Mouse (Mus musculus): ENCODE measurements around the gene Fads2.

The Fads2 gene

GRCm38 (mm10) chr19:10059911-10060567 is 41.5 kb downstream of the Fads2 start:
- DNase-seq: no peak

GRCm38 (mm10) chr19:10058876-10059427 is 42.6 kb downstream of the Fads2 start:
- DNase-seq: no peak

- no peak for DNase-seq
Observed at GRCm38 (mm10) chr19:10058352-10058825, 43.2 kb downstream of the Fads2 start.

GRCm38 (mm10) chr19:10057486-10058351 is 43.8 kb downstream of the Fads2 start:
- no peak for DNase-seq

- DNase-seq: no peak
Observed at GRCm38 (mm10) chr19:10056686-10057085, 44.9 kb downstream of the Fads2 start.

GRCm38 (mm10) chr19:10055783-10056660 is 45.5 kb downstream of the Fads2 start:
- no peak for DNase-seq

- no peak for DNase-seq
Observed at GRCm38 (mm10) chr19:10055261-10055660, 46.3 kb downstream of the Fads2 start.

GRCm38 (mm10) chr19:10054361-10055075 is 47.0 kb downstream of the Fads2 start:
- no peak for DNase-seq

- no peak for DNase-seq
Observed at GRCm38 (mm10) chr19:10053692-10054260, 47.8 kb downstream of the Fads2 start.

GRCm38 (mm10) chr19:10052698-10053097 is 48.8 kb downstream of the Fads2 start:
- no peak for DNase-seq

- DNase-seq: no peak
Observed at GRCm38 (mm10) chr19:10050438-10050837, 51.1 kb downstream of the Fads2 start.

- DNase-seq: no peak
Observed at GRCm38 (mm10) chr19:10049533-10049932, 52.0 kb downstream of the Fads2 start.

- DNase-seq: no peak
Observed at GRCm38 (mm10) chr19:10046983-10047382, 54.6 kb downstream of the Fads2 start.

GRCm38 (mm10) chr19:10046346-10046745 is 55.2 kb downstream of the Fads2 start:
- no peak for DNase-seq

GRCm38 (mm10) chr19:10045707-10046106 is 55.8 kb downstream of the Fads2 start:
- no peak for DNase-seq

GRCm38 (mm10) chr19:10043643-10044042 is 57.9 kb downstream of the Fads2 start:
- DNase-seq: no peak

GRCm38 (mm10) chr19:10042816-10043215 is 58.7 kb downstream of the Fads2 start:
- no peak for DNase-seq

GRCm38 (mm10) chr19:10042232-10042631 is 59.3 kb downstream of the Fads2 start:
- no peak for DNase-seq

GRCm38 (mm10) chr19:10041388-10042148 is 60.0 kb downstream of the Fads2 start, which contains the start of gene Fads3:
TSS of gene Fads3 (plus strand) at chr19:10041569.
- DNase-seq: peak; percentile 80

GRCm38 (mm10) chr19:10040866-10041387 is 60.6 kb downstream of the Fads2 start:
- peak; percentile 65 for DNase-seq
